In the genomic region with DNA sequence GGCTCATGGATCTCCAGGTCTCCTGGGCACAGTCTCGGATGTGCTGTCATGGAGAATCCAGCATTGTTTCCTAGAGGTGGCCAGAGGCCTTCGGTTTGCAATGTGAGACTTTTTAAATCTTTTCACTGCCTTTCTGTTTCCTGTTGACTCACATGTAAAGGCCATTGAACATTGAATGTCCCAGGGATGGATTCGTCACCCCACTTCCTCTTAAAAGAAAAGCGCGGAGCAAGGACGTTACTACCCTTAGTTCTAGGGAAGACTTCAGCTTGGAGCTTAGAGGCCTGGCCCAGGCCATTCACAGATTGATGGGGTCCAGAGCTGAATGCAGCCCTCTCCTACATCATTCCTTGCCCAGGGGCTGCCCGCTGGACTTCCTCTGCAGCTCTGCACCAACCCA, we compare ENCODE assay signal across 15 mouse cellular contexts. TPM values are rescaled to one million over a fixed set of nuclear protein-coding genes. Genes with fewer than 3 reads are reported as not detected.
A peak's percentile ranks its signal among the peaks of the same experiment; 100 is the strongest.
DNase-seq lines count a peak whose midpoint lies in the region; ATAC-seq and TF ChIP-seq lines count a peak whose summit lies in the region.
"Had no signal": no experiment of that assay in that cellular context is flagged by ENCODE, and none has a peak within 500 bp of the region (broad histone marks: within the 10 kb centered on the region; RNA-seq: fewer than 3 reads in every experiment).

No protein-coding gene starts in this region.

- H3K9ac ChIP-seq in heart, embryonic 16.5 days (ENCODE audit: low read length) = no peak overlapping the region
- no peak overlapping the region for H3K9ac ChIP-seq in hindbrain, embryonic 13.5 days
- H3K9ac ChIP-seq: hindbrain, embryonic 15.5 days had no signal

- H3K27me3 ChIP-seq in heart, embryonic 16.5 days (ENCODE audit: control insufficient read depth, insufficient read depth, low read length) = no peaks in the 10 kb centered on the region
- H3K27me3 ChIP-seq in hindbrain, embryonic 13.5 days = no peaks in the 10 kb centered on the region
- H3K27me3 ChIP-seq: hindbrain, embryonic 15.5 days; Patski had no signal

- H3K36me3 ChIP-seq in heart, embryonic 16.5 days (ENCODE audit: control insufficient read depth, insufficient read depth) = peaks cover 6% of the 10 kb centered on the region; the same call in 1 of the 2 replicates
- H3K36me3 ChIP-seq in hindbrain, embryonic 13.5 days = peaks cover 10% of the 10 kb centered on the region; the same call in 1 of the 2 replicates
- H3K36me3 ChIP-seq: hindbrain, embryonic 15.5 days had no signal

- TF ChIP-seq POLR2A in embryonic fibroblast, embryonic 13.5 days (IDR thresholded peaks at IDR 0.05; ENCODE audit: low read depth, low read length) = no peak

- H3K4me2 ChIP-seq in heart, embryonic 16.5 days (ENCODE audit: low read depth, low read length) = no peak overlapping the region
- no peak overlapping the region for H3K4me2 ChIP-seq in hindbrain, embryonic 13.5 days
- H3K4me2 ChIP-seq: hindbrain, embryonic 15.5 days had no signal

- ATAC-seq in heart, embryonic 16.5 days (replicated peaks; ENCODE audit: extremely low read depth, insufficient read depth, low FRiP score) = no peak
- ATAC-seq in hindbrain, embryonic 13.5 days (ENCODE audit: low FRiP score) = no peak
- ATAC-seq: intestine, postnatal 0 days; Patski had no signal

- 75% methylated on average over 7 of the region's 7 CpGs for WGBS in heart, embryonic 16.5 days
- 85% methylated on average over 7 of the region's 7 CpGs for WGBS in hindbrain, embryonic 13.5 days

- intact Hi-C loops in heart, postnatal 14 days (cut with DNase I) = no loop called here

- DNase-seq in adrenal gland, adult 8-10 months = peak; percentile 55
- DNase-seq in adrenal gland, adult 18-20 months (ENCODE audit: low spot score in 2 of 2) = no peak
- no peak for DNase-seq in heart, postnatal 14 days
- peak; percentile 73 for DNase-seq in 416B (ENCODE audit: low read depth)
- DNase-seq in frontal cortex, postnatal 10 days (ENCODE audit: low spot score in 2 of 2) = no peak
- DNase-seq: cerebellum, postnatal 25 days; gastrocnemius, postnatal 36 days; lung, postnatal 4 days; midbrain, embryonic 14.5 days had no signal

- TF ChIP-seq CTCF in embryonic fibroblast, embryonic 13.5 days (IDR thresholded peaks at IDR 0.05; ENCODE audit: borderline replicate concordance, insufficient read depth, low read length) = no peak

- no peak overlapping the region for H3K4me3 ChIP-seq in heart, embryonic 16.5 days (ENCODE audit: low read length)
- no peak overlapping the region for H3K4me3 ChIP-seq in embryonic fibroblast, embryonic 13.5 days (ENCODE audit: insufficient read depth, low read length)
- no peak overlapping the region for H3K4me3 ChIP-seq in hindbrain, embryonic 13.5 days
- H3K4me3 ChIP-seq: hindbrain, embryonic 15.5 days had no signal

- H3K9me3 ChIP-seq in heart, embryonic 16.5 days (replicated peaks; ENCODE audit: control insufficient read depth, low read length) = no peaks in the 10 kb centered on the region
- H3K9me3 ChIP-seq in hindbrain, embryonic 13.5 days = no peaks in the 10 kb centered on the region
- H3K9me3 ChIP-seq: hindbrain, embryonic 15.5 days had no signal

- H3K27ac ChIP-seq in heart, embryonic 16.5 days (ENCODE audit: low read length) = peak overlapping the region; percentile 48
- H3K27ac ChIP-seq in embryonic fibroblast, embryonic 13.5 days (ENCODE audit: insufficient read depth, low read length) = 0 out of 2 replicates have a peak overlapping the region, but pooled peaks have one; percentile 24
- no peak overlapping the region for H3K27ac ChIP-seq in hindbrain, embryonic 13.5 days
- H3K27ac ChIP-seq: hindbrain, embryonic 15.5 days had no signal

- H3K4me1 ChIP-seq in heart, embryonic 16.5 days (ENCODE audit: control insufficient read depth, insufficient read depth, low read length) = peaks cover 57% of the 10 kb centered on the region
- peaks cover 58% of the 10 kb centered on the region for H3K4me1 ChIP-seq in embryonic fibroblast, embryonic 13.5 days (ENCODE audit: control insufficient read depth, insufficient read depth, low read length)
- peaks cover 63% of the 10 kb centered on the region for H3K4me1 ChIP-seq in hindbrain, embryonic 13.5 days (replicated peaks)

RNA-seq across cellular contexts. Expression of a gene that starts 35.2 kb away (rescaled TPM):
- 100 to 1,000 TPM; 357 to 412 (median 388) TPM for total RNA-seq in adrenal gland, adult 8-10 months (2022)
- total RNA-seq in adrenal gland, adult 18-20 months (2021) = 100 to 1,000 TPM; 351 to 362 TPM
- 382 and 385 TPM in 2 replicates for polyA plus RNA-seq in heart, embryonic 16.5 days (2015; fragmentation: Nextera tagmentation; extraction: Ambion mirVana)
- total RNA-seq in heart, postnatal 14 days (2021) = 100 to 1,000 TPM; 418 to 433 TPM
- 355 and 440 TPM in 2 replicates for polyA plus RNA-seq in embryonic fibroblast, embryonic 13.5 days (2011; ENCODE audit: insufficient read length, low read depth, missing spikeins)
- polyA plus RNA-seq in hindbrain, embryonic 13.5 days (2015; fragmentation: Nextera tagmentation; extraction: Ambion mirVana) = 340 and 343 TPM in 2 replicates

Comparison
In these comparisons a context has a peak if more than half of its experiments do, and no peak if none do; other contexts are left out.
1. DNase-seq: peak in adrenal gland, adult 8-10 months (single experiment) and 416B (single experiment); none in adrenal gland, adult 18-20 months (0 of 2), heart, postnatal 14 days (0 of 2) and frontal cortex, postnatal 10 days (0 of 2).